31 mouse cellular contexts compared by ENCODE assay signal in the genomic region with DNA sequence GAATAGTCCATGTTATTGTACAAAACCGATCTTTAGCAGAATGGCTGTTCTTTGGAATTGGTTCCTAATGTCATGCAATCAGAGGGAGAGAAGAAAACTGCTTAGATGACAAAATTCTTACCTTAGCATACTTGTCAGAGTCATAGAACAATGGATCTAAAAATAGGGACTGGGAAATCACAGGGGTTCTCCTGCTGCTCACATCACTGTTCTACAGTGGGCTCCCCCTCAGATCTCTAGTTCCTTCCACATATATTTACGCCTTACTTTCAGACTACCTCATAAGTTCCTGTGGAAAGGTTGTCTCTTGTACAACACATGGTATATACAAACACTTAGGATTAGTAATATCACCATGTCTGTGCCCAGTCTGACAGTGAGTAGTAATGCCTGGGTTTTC.
"Had no signal": no experiment of that assay in that cellular context is flagged by ENCODE, and none has a peak within 500 bp of the region (broad histone marks: within the 10 kb centered on the region; RNA-seq: fewer than 3 reads in every experiment).

No protein-coding gene starts in this region.

- H3K4me3 ChIP-seq: limb, embryonic 10.5 days; limb, embryonic 12.5 days; limb, embryonic 13.5 days; limb, embryonic 15.5 days; liver, embryonic 12.5 days; liver, embryonic 13.5 days; liver, embryonic 15.5 days; lung, embryonic 15.5 days; megakaryocyte, embryonic 14.5 days; midbrain, embryonic 10.5 days; midbrain, embryonic 12.5 days; midbrain, embryonic 13.5 days; midbrain, embryonic 15.5 days; myocyte had no signal

- H3K9ac ChIP-seq: limb, embryonic 12.5 days; limb, embryonic 13.5 days; limb, embryonic 15.5 days; liver, embryonic 12.5 days; liver, embryonic 13.5 days; liver, embryonic 14.5 days; liver, embryonic 15.5 days; liver, postnatal 0 days; lung, embryonic 14.5 days; lung, embryonic 15.5 days; midbrain, embryonic 12.5 days; midbrain, embryonic 13.5 days; midbrain, embryonic 15.5 days had no signal

- H3K4me2 ChIP-seq: limb, embryonic 12.5 days; limb, embryonic 13.5 days; limb, embryonic 15.5 days; liver, embryonic 11.5 days; liver, embryonic 12.5 days; liver, embryonic 13.5 days; liver, embryonic 15.5 days; lung, embryonic 14.5 days; lung, embryonic 15.5 days; midbrain, embryonic 11.5 days; midbrain, embryonic 12.5 days; midbrain, embryonic 13.5 days; midbrain, embryonic 15.5 days had no signal

- DNase-seq: left cerebral cortex, postnatal 4 days; liver; liver, embryonic 13.5 days; liver, postnatal 0 days; lung, adult 18-20 months; lung, adult 2 months; lung, embryonic 14.5 days; lung, postnatal 10 days; lung, postnatal 14 days; lung, postnatal 36 days; lung, postnatal 4 days; midbrain, embryonic 14.5 days had no signal

- H3K4me1 ChIP-seq: limb, embryonic 10.5 days; limb, embryonic 12.5 days; limb, embryonic 13.5 days; limb, embryonic 15.5 days; liver, embryonic 12.5 days; liver, embryonic 13.5 days; liver, embryonic 15.5 days; lung, embryonic 15.5 days; midbrain, embryonic 10.5 days; midbrain, embryonic 12.5 days; midbrain, embryonic 13.5 days; midbrain, embryonic 15.5 days had no signal

- H3K27me3 ChIP-seq: limb, embryonic 12.5 days; limb, embryonic 13.5 days; limb, embryonic 15.5 days; liver, embryonic 12.5 days; liver, embryonic 13.5 days; liver, embryonic 15.5 days; lung, embryonic 15.5 days; midbrain, embryonic 12.5 days; midbrain, embryonic 13.5 days; midbrain, embryonic 15.5 days had no signal

- H3K27ac ChIP-seq: limb, embryonic 10.5 days; limb, embryonic 12.5 days; limb, embryonic 13.5 days; limb, embryonic 15.5 days; liver, embryonic 12.5 days; liver, embryonic 13.5 days; liver, embryonic 14.5 days; liver, embryonic 15.5 days; lung, embryonic 15.5 days; macrophage; midbrain, embryonic 10.5 days; midbrain, embryonic 12.5 days; midbrain, embryonic 13.5 days; midbrain, embryonic 15.5 days had no signal

- ATAC-seq: liver, embryonic 12.5 days; liver, postnatal 0 days; lung, postnatal 0 days; midbrain, embryonic 13.5 days; midbrain, embryonic 15.5 days; midbrain, embryonic 16.5 days had no signal

- H3K36me3 ChIP-seq: limb, embryonic 10.5 days; limb, embryonic 12.5 days; limb, embryonic 13.5 days; limb, embryonic 15.5 days; liver, embryonic 12.5 days; liver, embryonic 13.5 days; liver, embryonic 15.5 days; lung, embryonic 15.5 days; midbrain, embryonic 10.5 days; midbrain, embryonic 12.5 days; midbrain, embryonic 13.5 days; midbrain, embryonic 15.5 days had no signal

- H3K9me3 ChIP-seq: limb, embryonic 10.5 days; limb, embryonic 12.5 days; limb, embryonic 13.5 days; limb, embryonic 15.5 days; liver, embryonic 12.5 days; liver, embryonic 13.5 days; liver, embryonic 15.5 days; lung, embryonic 15.5 days; midbrain, embryonic 10.5 days; midbrain, embryonic 12.5 days; midbrain, embryonic 13.5 days; midbrain, embryonic 15.5 days had no signal
